Mouse (Mus musculus) stomach, postnatal 0 days (tissue): ENCODE measurements at regions not wholly inside any gene's neighbourhood (a gene's known extent, or its start where the extent isn't known, plus 50 kb on each side); places are given as distances from the start of the nearest gene placed in this dataset.

Experiments used
- ATAC-seq: fragments of 200-750 bp; cut with Nextera tagmentation; 2 replicates; pipeline ENCODE4 v1.8.0; 2017; ENCODE audit not compliant: low FRiP score, low TSS enrichment
- DNase-seq: peaks from one replicate; pipeline ENCODE4 v3.0.0-alpha.2; 2016; ENCODE audit warnings: low spot score
- H3K27ac ChIP-seq: fragments of 300-500 bp; sonication (generic); replicated peaks from 2 replicates; pipeline ENCODE4 v1.5.1; 2014; ENCODE audit warnings: mild to moderate bottlenecking, control low read depth
- H3K27me3 ChIP-seq: fragments of 300-500 bp; sonication (generic); 2 replicates; pipeline ENCODE4 v1.6.1; 2014; ENCODE audit warnings: low read length; ENCODE audit not compliant: control insufficient read depth, insufficient read depth
- H3K36me3 ChIP-seq: fragments of 300-500 bp; sonication (generic); 2 replicates; pipeline ENCODE4 v1.6.1; 2014; ENCODE audit warnings: low read length, mixed read lengths; ENCODE audit not compliant: control insufficient read depth, insufficient read depth
- H3K4me1 ChIP-seq: fragments of 300-500 bp; sonication (generic); replicated peaks from 2 replicates; pipeline ENCODE4 v1.6.1; 2014; ENCODE audit warnings: antibody characterized with exemption; ENCODE audit not compliant: control insufficient read depth, insufficient read depth
- H3K4me2 ChIP-seq: fragments of 300-500 bp; sonication (generic); replicated peaks from 2 replicates; pipeline ENCODE4 v1.6.1; 2014; ENCODE audit warnings: low read depth, mild to moderate bottlenecking, control low read depth, moderate library complexity
- H3K4me3 ChIP-seq: fragments of 300-500 bp; sonication (generic); 2 replicates; pipeline ENCODE4 v1.5.1; 2014; ENCODE audit warnings: low read depth, low read length, control low read depth
- H3K9ac ChIP-seq: fragments of 300-500 bp; sonication (generic); 2 replicates; pipeline ENCODE4 v1.6.1; 2014; ENCODE audit warnings: mild to moderate bottlenecking, low read length, control low read depth, mixed read lengths
- H3K9me3 ChIP-seq: fragments of 300-500 bp; sonication (generic); 2 replicates; pipeline ENCODE4 v1.6.1; 2016; ENCODE audit warnings: low read length; ENCODE audit not compliant: control insufficient read depth
- CTCF ChIP-seq: IDR thresholded peaks from 2 replicates; pipeline ENCODE4 v1.5.1; 2016; ENCODE audit warnings: antibody characterized with exemption, low read depth, mild to moderate bottlenecking, moderate library complexity
- EP300 ChIP-seq: optimal IDR thresholded peaks from 2 replicates; pipeline ENCODE3; 2016; ENCODE audit warnings: antibody characterized with exemption
- WGBS: fragments of 180-500 bp; shearing (Covaris S2); extraction: QIAGEN DNeasy Blood & Tissue Kit; methylation state at CpG from one replicate; pipeline ENCODE4 v1.1.7; 2014; 5-methylcytosine and 5-hydroxymethylcytosine counted together

- Histone ChIP-seq H3K4me3 (no peak overlapping the region), H3K4me2 (no peak overlapping the region), H3K4me1 (no peaks in the 10 kb centered on the region), H3K9me3 (no peaks in the 10 kb centered on the region), H3K36me3 (no peaks in the 10 kb centered on the region), H3K27me3 (no peaks in the 10 kb centered on the region), H3K9ac (no peak overlapping the region), H3K27ac (no peak overlapping the region)
- WGBS, result 82% methylated on average over 6 of the region's 6 CpGs
- ATAC-seq (no peak), DNase-seq (no peak)
- no peak for TF ChIP-seq EP300
- peak; percentile 44 for TF ChIP-seq CTCF
These were observed 266.3 kb downstream of the Pax3 start for GRCm38 (mm10) chr1:77930661-77931060.

GRCm38 (mm10) chr1:77929552-77929951 is 267.4 kb downstream of the Pax3 start:
- Histone ChIP-seq H3K4me2 (no peak overlapping the region), H3K9me3 (no peaks in the 10 kb centered on the region), H3K27ac (no peak overlapping the region), H3K27me3 (no peaks in the 10 kb centered on the region), H3K4me1 (no peaks in the 10 kb centered on the region), H3K9ac (no peak overlapping the region), H3K36me3 (no peaks in the 10 kb centered on the region), H3K4me3 (no peak overlapping the region)
- DNase-seq (no peak), ATAC-seq (no peak)
- WGBS, result 28% methylated on average over 8 of the region's 8 CpGs
- TF ChIP-seq CTCF, result no peak
- no peak for TF ChIP-seq EP300

- Histone ChIP-seq H3K4me3 (no peak overlapping the region), H3K27ac (no peak overlapping the region), H3K36me3 (no peaks in the 10 kb centered on the region), H3K4me2 (no peak overlapping the region), H3K9me3 (no peaks in the 10 kb centered on the region), H3K4me1 (no peaks in the 10 kb centered on the region), H3K9ac (no peak overlapping the region), H3K27me3 (no peaks in the 10 kb centered on the region)
- ATAC-seq (no peak), DNase-seq (no peak)
- WGBS, result 59% methylated on average over 3 of the region's 3 CpGs
- TF ChIP-seq EP300 (no peak), CTCF (no peak)
These were observed 270.8 kb downstream of the Pax3 start for GRCm38 (mm10) chr1:77926146-77926545.

- H3K9ac ChIP-seq, result no peak overlapping the region
- TF ChIP-seq EP300, result no peak
- TF ChIP-seq CTCF, result peak; percentile 82
- DNase-seq (no peak), ATAC-seq (no peak)
- no peaks in the 10 kb centered on the region for H3K27me3 ChIP-seq
- no peaks in the 10 kb centered on the region for H3K36me3 ChIP-seq
- H3K4me3 ChIP-seq, result no peak overlapping the region
- H3K27ac ChIP-seq, result no peak overlapping the region
- no peaks in the 10 kb centered on the region for H3K9me3 ChIP-seq
- H3K4me2 ChIP-seq, result no peak overlapping the region
- no peaks in the 10 kb centered on the region for H3K4me1 ChIP-seq
- WGBS, result 32% methylated on average over 5 of the region's 5 CpGs
These were observed 300.7 kb downstream of the Pax3 start for GRCm38 (mm10) chr1:77896226-77896625.

- no peaks in the 10 kb centered on the region for H3K4me1 ChIP-seq
- H3K27me3 ChIP-seq, result no peaks in the 10 kb centered on the region
- no peak overlapping the region for H3K4me2 ChIP-seq
- H3K4me3 ChIP-seq, result no peak overlapping the region
- no peak overlapping the region for H3K27ac ChIP-seq
- H3K9ac ChIP-seq, result no peak overlapping the region
- no peaks in the 10 kb centered on the region for H3K9me3 ChIP-seq
- no peak for TF ChIP-seq EP300
- TF ChIP-seq CTCF, result no peak
- ATAC-seq (no peak), DNase-seq (no peak)
- no peaks in the 10 kb centered on the region for H3K36me3 ChIP-seq
These were observed 317.9 kb downstream of the Pax3 start for GRCm38 (mm10) chr1:77879026-77879425.

- Histone ChIP-seq H3K4me3 (no peak overlapping the region), H3K4me1 (no peaks in the 10 kb centered on the region), H3K27ac (no peak overlapping the region), H3K9ac (no peak overlapping the region), H3K4me2 (no peak overlapping the region), H3K9me3 (no peaks in the 10 kb centered on the region), H3K27me3 (no peaks in the 10 kb centered on the region), H3K36me3 (no peaks in the 10 kb centered on the region)
- no peak for TF ChIP-seq EP300
- TF ChIP-seq CTCF, result no peak
- no peak for ATAC-seq
- DNase-seq, result no peak
- 51% methylated on average over 2 of the region's 2 CpGs for WGBS
These were observed 326.8 kb downstream of the Pax3 start for GRCm38 (mm10) chr1:77870125-77870524.
